Mouse (Mus musculus) forelimb bud, embryonic 11.5 days (tissue): ENCODE measurements around the gene Nudt21.

Source experiments
- DNase-seq: peaks from one replicate; pipeline ENCODE4 v3.0.0-alpha.2; 2012; ENCODE audit warnings: low read depth, low spot score

Gene Nudt21

DNA sequence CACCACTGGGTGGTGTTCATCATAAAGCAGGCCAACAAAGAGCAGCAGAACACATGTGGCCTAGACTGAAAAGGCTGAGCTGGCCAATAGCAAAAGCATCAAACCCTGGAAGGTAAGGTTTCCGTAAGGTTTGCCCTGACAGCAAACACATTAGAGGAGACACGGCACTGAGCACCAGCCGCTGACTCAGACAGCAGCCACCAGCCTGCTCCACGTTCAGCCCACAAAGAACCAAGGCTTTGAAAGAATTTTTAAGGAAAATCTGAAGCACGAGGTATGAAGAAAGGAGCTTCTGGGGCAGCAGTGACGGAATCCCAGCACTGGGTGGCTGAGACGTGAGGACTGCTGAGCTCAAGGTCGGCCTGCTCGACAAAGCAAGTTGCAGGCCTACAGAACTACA lies 32.7 kb downstream of the Nudt21 start:
- DNase-seq, result no peak

DNA sequence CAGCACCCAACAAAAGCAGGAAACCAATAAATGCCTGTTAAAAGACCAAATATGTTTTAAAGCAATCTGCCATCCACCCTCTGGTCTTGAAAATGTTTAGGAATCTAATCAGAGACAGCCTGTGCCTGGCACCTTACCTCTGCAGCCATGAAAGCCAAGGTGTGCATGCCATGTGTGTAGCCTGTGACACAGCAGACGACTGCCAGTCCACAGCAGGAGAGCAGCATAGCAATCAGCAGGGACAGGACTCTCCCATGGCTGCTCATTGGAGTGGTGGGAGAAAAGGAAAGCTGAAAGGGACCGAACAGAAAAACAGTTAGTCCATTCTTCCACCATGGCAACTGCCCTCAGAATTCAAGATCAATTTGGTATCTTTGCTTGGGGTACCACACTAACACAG lies 37.9 kb downstream of the Nudt21 start:
- DNase-seq, result no peak

- DNase-seq, result no peak
These were observed 47.1 kb downstream of the Nudt21 start for GRCm38 (mm10) chr8:93989739-93990138.

GRCm38 (mm10) chr8:93984731-93985130 lies 52.1 kb downstream of the Nudt21 start:
- no peak for DNase-seq

GRCm38 (mm10) chr8:93983827-93984226 lies 53.0 kb downstream of the Nudt21 start:
- DNase-seq, result no peak

DNA sequence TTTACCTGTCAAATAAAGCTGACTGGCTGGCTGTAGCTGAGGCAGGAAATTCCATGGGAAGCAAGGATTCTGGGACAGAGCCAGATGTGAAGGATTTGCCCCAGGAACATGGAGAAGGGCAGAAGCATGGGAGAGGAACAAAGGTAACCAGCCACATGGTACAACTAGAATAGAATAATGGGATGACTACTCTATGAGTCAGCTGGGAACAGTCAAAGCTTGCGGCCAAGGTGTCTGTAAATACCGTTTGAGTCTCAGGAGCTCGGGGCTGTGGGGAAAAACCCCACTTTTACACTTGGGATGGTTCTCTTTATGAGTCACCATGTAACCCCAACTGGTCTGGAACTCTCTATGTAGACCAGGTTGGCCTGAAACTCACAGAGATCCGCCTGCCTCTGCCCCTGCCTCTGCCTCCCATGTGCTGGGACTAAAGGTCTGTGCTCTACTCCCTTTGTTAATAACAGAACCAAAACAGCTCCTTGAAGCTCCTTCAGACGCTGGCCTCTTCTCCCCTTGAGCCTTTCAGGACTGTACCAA lies 55.1 kb downstream of the Nudt21 start:
- DNase-seq, result no peak

GRCm38 (mm10) chr8:93980141-93980540 lies 56.7 kb downstream of the Nudt21 start:
- DNase-seq, result no peak

GRCm38 (mm10) chr8:93976446-93977211 lies 60.2 kb downstream of the Nudt21 start:
- DNase-seq, result no peak

GRCm38 (mm10) chr8:93975358-93975757 lies 61.5 kb downstream of the Nudt21 start:
- no peak for DNase-seq

DNA sequence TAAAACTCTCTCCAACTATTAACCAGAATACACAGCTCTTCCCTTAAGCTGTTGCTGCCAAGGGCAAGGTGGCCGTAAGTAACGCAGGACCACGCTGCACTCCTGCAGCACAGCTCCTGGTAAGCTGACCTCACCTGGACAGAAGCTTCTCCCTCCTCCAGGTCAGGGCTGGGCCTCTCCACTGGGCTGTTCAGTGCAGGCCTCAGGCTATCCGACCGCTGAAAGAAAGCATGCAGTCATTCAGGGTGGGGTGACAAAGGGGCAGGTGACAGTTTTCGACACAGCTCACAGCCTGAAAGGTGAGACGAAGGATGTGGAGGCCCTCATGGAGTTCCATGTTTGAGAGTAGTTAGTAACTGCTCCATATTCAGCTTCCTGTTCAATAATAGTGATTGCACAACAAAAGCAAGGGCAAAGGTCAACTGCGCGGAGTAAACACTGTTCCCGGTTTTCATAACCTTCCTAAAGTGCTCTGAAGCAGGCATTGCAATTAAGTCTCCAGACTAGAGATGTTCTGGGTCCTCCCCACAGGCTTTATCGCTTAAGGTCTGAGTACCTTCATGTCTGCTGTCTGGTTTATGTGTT lies 62.1 kb downstream of the Nudt21 start:
- no peak for DNase-seq

DNA sequence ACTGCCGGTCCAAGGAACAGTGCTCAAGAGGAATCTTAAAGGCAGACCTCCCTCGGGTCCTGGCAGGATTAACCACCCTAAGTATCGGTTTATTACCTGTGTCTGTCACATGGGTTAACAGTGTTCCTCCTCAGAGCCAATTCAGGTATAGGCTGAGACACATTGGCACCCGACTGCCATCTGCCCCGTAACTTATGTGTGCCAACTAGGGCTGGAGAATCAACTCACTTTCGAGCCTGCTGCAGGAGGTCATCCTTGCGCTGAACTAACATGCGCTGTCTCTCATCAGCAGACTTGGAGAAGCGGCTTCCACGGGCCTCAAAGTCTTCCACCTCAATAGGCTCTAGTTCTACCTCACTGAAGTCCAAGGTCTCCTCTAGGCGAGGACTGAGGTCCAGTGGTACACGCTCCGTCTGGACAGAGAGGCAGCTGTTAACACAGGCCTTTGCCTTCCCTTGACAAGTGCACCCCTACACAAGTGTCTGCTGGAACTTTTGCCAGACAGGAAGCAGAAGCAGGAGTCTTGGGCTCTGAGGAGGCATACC lies 62.9 kb downstream of the Nudt21 start:
- no peak for DNase-seq

GRCm38 (mm10) chr8:93972971-93973734 lies 63.7 kb downstream of the Nudt21 start:
- DNase-seq, result no peak

DNA sequence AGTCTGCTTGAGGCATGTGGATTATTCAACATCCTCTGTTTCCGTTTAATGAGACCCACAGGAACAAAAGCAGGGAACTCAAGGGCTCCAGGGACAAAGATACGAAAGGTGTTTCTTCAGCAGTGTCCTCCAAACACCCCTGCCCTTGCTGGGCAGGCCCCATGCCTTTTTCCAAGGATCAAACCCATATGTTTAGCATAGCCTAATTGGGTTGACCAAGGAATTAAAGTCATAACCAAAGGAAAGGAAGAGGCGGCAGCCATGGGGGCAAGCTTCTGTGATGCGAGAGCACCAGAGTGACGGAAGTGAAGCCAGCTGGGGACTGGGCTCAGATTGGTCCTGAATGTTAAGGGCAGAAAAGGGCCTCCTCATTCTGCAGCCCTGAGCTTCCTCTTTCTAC lies 64.6 kb downstream of the Nudt21 start:
- DNase-seq, result no peak

- DNase-seq, result no peak
These were observed 65.4 kb downstream of the Nudt21 start for GRCm38 (mm10) chr8:93971451-93971850.

DNA sequence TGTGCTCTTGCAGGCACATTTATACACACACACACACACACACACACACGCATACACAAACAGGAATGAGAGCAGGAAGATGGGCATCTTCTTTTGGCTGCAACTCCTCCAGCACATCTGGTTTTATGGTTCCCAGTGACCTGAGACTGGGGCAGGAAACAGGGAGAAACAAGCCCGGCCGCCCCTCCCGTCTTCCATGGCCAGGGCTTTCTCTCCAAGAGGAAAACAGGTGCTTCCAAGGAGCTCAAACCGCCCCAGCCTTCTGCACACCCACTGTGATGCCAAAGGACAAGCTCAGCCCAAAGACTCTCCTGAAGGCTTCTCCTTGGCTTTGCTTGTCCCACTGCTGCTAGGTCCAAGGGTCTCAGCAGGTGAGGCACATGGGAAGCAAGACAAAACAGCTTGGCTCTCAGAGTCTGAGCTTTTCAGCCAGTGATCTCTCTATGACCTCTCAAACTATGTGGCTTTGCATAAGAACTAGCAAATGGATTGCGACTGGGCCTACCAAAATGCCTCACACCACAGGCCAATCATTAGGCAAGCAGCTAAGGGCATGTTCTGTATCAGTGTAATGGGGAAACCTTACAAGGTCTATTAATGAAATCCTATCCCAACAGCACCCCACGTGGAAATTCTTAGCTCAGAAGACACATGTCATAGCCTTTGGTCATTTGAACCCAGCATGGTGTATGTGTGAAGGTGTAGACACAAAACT lies 67.0 kb downstream of the Nudt21 start:
- DNase-seq, result no peak

DNA sequence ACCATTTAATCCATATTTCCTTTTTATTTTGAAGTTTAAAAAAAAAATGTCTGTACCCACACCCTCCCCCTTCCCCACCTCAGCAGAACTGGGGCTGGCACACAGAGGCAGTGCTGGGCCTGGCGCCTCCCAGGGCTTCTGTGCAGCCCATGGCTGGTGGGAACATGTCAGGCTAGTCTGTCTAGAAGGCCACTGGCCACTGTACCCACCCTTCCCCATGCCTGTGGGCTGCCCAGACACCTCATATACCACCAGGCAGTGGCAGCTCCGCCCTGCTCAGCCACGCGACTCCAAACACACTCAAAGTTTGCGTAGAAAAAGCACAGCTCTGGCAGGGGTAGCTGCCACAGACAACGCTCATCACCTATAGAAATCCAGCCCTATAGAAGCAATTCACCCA lies 68.5 kb downstream of the Nudt21 start:
- no peak for DNase-seq
